Mouse (Mus musculus): Measurements from ENCODE around the gene Dlg3.

Gene Dlg3

DNA sequence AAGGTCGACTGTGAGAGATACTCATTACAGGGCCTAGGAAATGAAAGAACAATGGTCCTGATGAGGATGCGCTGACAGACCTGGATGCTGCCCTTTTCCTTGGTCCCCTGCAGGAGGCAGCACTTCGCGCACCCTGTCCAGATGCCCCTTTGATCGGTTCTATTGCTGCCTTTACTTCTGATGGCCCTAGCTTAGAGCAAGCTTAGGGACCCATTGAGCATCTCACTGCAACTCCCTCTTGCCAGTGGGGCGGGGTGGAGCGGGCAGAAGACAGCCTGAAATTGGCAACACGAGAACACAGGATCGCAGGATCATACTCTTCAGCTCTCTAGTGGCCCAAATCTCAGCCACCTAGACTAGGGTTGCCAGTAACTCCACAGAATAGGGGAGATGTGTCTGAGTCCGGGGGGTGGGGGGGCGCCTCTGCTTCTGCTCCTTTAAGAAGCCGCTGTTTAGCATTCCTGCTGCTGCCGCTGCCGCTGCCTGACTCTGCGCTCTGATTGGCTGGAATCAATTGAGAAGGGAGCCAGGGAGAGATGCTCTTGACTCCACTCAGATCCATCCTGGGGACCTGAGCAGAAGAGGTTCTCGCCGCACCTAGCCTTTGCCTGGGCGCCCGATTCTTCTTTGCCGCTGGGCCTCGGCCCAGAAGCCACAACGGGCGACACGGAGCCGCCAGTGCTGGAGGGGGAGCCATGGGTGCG, at the start of gene Dlg3:
Gene Dlg3 (plus strand): TSS at position 542 of the 704 bp plus-strand sequence.
- peak; percentile 63 to 78 for DNase-seq (ENCODE audit: low spot score in 2 of 2)

DNA sequence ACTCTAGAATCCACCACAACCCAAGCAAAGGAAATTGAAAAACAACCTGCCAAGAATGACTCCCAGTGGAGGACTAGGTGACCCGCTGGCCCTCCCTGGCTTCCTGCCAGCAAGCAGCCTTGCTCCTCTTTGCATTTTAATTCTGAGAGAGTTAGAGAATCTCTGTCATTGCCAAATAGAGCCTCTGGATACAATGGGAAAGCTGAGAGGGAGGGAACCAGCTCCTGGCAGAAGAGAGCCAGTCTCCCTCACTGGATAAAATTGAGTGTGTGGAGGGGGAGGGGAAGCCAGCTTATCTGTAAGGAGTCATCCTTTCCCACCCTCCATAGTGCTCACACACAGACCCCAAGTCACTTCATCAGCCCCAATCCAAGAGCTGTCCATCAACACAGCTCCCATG, 38.6 kb upstream of the Dlg3 start:
- no peak for DNase-seq (ENCODE audit: low spot score in 2 of 2)

DNA sequence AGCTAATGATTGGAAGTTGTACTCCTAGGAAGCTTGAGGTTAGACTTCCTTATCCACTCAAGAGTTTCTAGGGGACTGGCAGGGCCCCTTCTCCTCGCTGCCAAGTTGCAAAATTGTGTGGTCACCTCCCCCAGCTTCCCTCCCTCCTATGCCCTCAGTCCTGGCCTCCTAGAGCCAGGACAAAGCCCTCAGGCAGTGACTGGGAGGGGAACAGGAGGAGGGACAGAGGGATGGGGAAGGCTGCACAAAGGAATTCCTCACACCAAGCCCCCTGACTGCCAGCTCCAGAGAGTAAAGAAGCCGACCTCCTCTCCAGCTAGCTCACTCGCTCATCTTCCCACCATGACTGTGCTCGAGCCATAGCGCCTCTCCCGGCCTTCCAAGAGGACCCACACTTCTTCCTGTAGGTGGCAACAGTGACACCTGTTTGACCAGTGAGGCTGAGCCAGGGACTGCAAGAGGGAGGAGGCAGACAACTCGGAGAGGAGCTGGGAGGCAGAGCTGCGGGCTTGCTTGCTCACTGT, 37.8 kb upstream of the Dlg3 start, which contains the start of gene Gdpd2:
Gene Gdpd2 (plus strand): TSS at position 209 of the 524 bp plus-strand sequence.
- peak in 1 of 2 experiments; percentile 21 for DNase-seq (ENCODE audit: low spot score in 2 of 2)

DNA sequence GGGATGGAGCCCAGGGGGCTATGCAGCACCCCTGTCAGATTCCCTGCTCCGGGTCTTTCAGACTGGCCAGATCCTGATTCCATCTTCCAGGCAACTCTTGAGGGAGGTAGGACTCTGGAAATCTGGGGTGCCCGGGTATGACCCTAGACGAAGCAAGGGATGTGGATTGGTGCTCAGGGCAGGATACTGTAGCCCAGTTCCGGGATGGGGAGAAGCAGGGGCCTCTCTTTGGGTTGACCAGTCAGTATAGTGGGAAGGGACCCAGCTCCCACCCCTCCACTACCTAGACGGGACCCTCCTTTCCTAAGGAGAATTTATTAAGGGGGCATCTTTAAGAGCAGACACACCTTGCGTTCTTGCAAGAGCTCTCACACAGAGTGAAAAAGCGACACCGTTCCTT, 37.3 kb upstream of the Dlg3 start:
- no peak for DNase-seq (ENCODE audit: low spot score in 2 of 2)

DNA sequence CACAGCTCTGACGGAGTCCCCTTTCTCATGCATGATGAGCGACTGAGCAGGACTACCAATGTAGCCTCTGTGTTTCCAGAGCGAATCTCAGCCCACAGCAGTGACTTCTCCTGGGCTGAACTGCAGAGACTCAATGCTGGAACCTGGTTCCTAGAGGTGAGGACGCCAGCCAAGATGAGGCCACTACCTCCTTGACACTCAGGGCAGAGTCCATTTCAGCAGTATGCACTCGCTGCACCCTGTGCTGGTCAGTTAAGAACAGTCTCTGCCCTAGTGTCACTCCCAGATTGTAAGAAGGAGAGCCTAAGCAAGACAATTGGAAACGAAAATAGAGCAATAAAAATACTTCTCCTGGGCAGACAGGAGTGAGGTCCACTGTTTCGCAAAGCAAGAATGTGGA, 33.2 kb upstream of the Dlg3 start:
- no peak for DNase-seq (ENCODE audit: low spot score in 2 of 2)

DNA sequence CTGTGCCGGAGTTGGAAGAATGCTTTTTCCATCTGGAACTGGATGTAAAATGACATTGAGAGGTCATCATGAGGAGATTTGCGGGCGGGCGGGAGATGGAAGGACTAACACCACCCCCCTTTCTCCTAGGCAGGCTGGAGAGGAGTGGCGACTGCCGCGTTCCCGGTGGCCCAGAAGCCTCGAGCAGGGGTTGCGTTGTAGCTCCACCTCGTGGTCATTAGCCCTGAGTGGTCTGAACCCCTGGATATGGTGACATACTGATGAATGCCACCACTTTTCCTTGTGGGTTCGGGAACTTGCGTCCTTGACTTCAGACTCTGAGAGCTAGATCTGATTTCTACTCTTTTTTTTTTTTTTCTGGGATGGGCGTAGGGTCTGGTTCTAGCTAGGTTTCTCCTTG, 28.6 kb upstream of the Dlg3 start:
- DNase-seq (ENCODE audit: low spot score in 2 of 2), result peak; percentile 75 to 79

DNA sequence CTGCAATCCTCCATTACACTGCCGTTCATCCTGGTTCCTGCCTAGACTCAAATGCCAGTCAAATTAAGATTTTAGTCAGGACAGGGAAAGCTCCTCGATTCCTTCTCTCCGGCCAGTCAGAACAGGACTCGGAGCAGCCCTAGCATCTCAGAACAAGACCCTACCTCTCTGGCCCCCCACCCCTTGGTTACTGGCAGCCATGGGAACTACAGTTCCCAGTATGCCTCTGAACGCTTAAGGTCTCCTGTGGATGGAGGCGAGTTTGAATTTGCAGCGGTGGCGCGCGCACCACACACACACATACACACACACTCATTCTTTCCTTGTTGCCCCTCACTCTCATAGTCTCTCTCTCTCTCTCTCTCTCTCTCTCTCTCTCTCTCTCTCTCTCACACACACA, 28.1 kb upstream of the Dlg3 start:
- DNase-seq (ENCODE audit: low spot score in 2 of 2), result peak in 1 of 2 experiments; percentile 25

DNA sequence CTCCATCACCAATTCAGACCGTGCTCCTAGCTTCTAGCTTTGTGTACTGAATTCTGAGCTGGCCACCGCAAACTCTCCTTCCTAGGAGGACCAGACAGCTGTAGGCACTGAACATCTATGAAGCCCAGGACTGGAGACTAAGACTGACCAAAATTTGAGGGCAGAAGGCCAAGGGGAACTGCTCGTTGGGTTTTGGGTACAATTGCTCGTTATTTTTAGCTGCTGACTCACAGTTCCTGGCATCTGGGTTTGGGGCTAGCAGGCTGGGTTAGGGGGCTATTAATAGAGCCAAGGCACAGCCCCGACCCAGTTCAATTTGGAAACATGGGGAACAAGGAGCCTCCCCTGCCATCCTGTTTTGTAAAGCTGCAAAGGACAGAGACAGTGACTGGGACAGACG, 26.7 kb upstream of the Dlg3 start:
- DNase-seq (ENCODE audit: low spot score in 2 of 2), result no peak

DNA sequence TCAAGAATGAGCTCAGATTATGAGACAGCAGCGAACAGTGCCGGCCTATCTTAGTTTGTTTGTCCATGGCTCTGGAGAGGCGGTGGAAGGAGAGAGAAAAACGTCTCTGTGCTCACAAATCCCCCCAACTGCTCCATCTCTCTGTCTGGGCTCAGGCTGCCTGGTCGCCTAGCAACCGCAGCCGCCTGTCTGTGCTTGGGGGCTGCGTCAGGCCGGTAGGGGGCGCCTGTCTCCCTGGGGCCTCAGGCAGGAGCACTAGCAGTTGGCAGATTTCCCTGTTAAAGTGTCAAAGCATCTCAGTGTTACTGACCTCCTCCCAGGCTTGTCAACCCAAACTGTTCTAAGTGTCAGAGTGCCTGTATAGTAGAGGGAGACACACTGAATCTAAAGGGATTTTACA, 25.6 kb upstream of the Dlg3 start:
- peak; percentile 79 to 82 for DNase-seq (ENCODE audit: low spot score in 2 of 2)

DNA sequence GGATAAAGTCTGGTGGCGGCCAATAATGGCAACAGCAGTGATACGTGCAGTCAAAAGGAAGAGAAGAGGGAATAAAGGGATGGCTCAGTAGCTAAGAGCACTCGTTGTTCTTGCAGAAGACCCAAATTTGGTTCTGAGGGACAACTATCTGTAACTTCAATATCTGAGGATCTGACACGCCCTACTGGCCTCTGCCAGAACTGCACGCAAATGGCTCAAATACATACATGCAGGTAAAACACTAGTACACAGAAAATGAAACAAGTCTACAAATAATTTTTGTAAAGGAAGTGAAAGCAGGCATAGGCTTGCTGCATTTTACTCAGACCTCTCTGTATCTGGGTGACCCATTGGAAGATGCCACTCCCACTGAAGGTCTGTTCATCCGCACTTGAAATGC, 1.7 kb upstream of the Dlg3 start:
- no peak for DNase-seq (ENCODE audit: low spot score in 2 of 2)

DNA sequence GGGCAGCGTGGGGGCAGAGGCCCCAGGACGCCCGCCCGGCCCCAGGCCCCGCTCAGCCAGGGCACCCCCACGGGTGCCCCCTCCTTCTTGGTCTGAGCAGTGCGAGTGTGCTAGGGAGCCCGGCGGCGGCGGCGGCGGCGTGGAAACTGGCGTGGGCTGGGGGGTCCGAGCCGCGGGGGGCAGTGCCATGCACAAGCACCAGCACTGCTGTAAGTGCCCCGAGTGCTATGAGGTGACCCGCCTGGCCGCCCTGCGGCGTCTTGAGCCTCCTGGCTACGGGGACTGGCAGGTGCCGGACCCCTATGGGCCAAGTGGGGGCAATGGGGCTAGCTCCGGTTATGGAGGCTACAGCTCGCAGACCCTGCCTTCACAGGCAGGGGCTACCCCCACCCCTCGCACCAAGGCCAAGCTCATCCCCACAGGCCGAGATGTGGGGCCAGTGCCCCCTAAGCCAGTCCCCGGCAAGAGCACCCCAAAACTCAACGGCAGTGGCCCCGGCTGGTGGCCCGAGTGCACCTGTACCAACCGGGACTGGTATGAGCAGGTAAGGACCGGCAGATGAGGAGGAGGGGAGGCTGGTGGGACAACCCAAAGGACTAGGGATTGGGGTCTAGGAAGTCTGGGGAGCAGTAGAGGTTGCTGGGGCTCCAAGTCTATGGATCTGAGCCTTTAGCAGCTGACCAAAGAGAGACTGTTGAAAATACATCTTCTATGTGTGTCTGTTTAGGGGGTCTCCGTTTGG, 534 bp downstream of the Dlg3 start:
- no peak for DNase-seq (ENCODE audit: low spot score in 2 of 2)

DNA sequence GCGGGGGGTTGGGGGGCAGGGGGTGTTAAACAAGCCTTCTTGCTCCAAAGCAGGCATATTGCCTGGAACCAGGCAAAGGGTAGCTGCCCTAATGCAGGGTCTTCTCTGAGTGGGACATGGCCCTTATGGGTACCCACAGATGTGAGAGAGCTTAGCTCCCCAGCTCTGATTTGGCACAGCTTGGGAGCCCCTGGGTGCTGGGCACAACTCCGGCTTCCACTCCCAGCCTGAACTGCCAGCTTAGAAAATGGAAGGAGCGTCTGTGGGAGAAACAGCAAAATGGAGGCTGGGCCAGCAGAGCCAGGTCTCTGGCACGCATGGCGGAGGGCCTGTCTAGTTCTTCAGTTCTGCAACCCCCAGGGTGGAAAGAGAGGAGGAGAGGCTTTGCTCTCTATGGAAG, 1.8 kb downstream of the Dlg3 start:
- DNase-seq (ENCODE audit: low spot score in 2 of 2), result no peak

DNA sequence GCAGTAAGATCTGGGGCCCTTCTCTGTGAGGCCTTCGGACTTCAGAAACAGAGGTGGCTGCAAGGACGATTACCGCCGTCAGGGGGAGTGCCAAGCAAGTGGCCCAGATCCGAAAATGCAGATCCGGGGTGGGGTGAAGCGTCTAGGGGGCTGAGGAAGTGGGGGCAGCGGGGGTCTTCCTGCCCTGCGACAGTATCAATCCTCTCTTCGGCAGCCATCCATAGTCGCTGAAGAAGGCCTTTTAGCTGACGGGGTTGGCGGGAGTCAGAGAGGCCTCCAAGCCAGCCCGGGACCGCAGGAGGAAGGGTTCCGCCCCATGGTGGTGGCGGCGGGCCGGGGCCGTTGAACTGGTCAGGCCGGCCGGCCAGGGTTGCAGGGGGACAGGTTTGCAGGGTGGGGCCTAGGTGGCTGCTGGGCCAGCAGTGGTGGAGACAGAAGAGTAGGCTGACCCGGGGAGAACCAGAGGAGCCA, 6.9 kb downstream of the Dlg3 start:
- no peak for DNase-seq (ENCODE audit: low spot score in 2 of 2)

DNA sequence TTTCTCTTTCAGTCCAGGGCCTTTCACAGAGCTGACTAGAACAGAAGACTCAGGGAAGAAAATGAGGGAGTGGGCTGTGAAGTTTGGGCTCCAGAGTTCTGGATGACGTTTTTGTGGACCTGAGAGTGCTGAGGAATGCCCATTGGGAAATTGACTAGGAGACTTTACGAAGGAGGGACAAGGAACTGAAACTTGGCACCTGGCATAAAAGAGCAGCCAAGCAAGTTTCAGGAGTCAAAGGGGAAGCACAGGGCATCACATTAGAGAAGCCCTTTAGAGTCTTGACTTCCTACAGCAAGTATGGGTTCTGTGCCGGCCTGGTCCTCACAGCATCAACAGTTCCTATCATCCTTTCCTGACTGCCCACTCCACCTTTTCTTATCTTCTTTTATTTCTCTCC, 7.9 kb downstream of the Dlg3 start:
- no peak for DNase-seq (ENCODE audit: low spot score in 2 of 2)

DNA sequence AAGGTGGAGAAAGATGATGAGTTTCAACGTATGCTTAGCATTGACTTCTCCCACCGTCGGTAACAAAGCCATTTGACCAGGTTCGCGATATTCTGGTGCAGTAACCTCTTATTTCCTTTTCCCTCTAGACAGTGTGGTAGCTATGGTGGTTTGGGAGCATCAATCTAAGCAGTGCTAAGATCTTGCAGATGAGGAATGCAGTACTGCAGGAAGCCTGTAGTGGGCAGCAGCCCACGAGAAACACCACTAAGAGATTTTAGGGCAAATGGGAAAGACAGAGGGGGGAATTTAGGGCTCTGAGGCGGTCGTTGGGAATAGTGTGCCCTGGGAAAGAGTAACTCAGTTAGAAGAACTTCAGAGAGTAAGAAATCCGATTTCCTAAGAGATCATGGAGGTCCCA, 9.0 kb downstream of the Dlg3 start:
- peak; percentile 64 to 76 for DNase-seq (ENCODE audit: low spot score in 2 of 2)

DNA sequence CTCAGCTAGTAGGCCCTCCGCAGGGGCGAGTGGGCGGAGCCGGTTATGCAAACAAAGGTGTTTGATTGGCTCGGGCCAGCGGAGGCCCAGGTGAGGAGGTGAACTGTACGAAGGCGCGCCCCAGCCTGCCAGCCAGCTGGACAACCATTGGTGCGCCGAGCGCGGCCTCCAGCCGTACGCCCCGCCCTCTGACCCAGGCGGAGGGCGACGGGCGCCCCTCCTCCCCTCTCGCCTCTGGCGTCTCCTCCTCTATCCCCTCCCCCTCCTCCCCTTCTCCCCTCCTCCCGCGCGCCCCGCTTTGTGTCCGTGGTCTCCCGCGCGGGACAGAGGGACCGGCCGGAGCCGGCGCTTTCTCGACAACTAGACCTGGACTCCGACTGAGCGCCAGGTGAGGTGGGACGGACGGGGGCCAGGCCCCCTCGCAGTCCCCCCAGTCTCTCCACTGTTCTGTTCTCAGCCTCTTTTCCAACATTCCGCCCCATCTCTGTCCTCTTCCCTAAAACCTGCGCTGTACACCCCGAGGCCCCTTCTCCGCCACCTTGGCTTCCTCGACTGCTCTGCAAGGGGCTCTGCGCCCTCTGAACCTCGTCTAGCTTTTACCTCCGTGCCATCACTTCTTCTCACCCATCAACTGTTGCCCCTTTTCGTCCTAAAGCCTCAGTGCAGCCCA, 9.6 kb downstream of the Dlg3 start:
- peak in 1 of 2 experiments; percentile 19 for DNase-seq (ENCODE audit: low spot score in 2 of 2)

DNA sequence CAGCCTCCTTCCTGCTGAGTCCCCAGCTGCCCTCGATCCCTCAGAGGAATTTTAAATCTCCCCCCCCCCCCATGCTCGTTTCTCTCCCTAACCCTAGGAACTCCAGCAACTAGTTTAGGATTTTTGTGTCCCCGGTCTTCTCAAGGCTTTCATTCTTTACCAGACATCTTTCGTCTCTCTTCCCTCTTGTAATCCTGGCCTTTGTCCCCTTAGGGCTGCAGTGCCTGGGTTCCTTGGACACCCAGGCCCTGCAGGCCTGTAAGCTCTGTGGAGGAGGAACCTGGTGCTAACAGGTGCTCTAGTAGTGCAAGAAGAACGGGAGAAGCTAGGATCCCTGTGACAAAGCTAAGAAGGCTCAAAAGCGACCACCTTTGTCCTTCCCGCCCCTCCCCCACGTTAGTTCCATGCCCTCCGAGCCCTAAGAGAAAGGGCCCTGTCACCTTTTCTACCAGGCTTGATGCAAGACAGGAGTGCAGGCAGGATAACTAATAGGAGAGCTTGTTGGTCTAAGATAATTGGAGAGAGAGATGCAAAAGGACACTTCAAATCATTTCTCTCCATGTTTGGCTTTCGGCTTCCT, 10.2 kb downstream of the Dlg3 start:
- no peak for DNase-seq (ENCODE audit: low spot score in 2 of 2)

DNA sequence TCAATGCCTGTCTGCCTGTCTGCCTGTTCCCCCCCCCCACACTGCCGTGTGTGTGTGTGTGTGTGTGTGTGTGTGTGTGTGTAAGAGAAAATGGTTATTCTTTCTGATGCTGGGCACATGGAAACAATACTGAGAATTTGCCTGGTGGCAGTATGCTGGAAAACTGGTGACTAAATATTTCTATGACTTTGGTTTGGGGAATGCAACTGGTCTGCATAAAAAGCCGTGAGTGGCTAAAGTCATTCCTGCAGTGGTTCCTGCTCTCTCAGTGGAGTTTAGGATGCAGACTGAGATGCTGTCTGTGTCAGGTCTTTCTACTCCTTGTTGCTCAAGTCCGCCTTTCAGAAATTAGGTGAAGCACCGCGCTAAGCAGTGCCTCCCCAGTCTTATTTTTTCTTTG, 10.9 kb downstream of the Dlg3 start:
- no peak for DNase-seq (ENCODE audit: low spot score in 2 of 2)

DNA sequence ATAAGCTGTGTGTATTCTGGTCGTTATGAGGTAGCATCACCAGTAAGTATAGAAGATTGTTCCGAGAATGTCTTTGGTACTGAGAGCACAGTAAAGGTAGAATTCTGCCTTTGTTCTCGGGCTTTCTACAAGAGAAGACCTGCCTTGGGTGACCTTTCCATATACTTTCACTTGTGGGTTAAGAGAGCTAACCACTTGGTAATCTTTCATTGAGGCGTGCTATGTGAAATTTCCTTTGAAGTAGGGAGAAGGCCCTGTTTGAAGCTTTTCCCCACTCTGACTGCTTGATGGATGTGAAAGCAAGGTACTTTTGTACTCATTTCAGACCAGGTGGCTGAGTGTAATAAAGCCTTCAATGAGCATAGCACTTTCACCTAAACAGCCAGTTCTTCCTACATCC, 21.8 kb downstream of the Dlg3 start:
- DNase-seq (ENCODE audit: low spot score in 2 of 2), result no peak

DNA sequence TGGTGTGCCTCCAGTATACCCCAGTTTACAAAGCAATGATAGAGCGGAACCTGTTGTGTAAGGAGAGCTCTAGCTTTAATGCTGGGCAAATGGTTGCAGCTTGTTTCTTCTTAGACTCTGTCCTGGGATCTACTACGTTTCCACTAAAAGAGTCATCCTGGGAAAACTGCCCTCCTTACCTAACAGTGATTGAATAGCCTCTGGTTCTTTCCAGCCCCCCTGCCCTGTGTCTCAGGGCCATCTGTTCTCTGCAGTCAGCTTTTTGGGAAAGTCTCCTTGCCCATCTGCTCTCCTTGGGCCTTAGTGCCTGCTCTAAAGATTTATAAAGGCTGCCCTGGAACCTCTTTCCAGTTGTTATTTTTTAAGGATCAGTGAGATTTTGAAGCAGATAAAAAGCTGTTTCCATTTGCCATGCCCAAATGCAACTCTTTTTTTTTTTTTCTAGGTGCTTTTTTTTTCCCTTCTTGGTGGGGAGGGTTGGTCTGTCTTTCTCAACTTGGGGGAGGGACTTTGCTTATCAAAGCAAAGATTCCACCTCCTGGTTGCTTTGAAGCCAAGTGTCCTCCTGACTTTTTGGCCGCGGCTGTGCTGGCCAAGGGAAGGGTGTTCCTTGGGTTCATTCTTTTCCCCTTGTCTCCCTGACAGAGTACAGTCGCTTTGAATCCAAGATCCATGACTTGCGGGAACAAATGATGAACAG, 28.7 kb downstream of the Dlg3 start:
- DNase-seq (ENCODE audit: low spot score in 2 of 2), result no peak

DNA sequence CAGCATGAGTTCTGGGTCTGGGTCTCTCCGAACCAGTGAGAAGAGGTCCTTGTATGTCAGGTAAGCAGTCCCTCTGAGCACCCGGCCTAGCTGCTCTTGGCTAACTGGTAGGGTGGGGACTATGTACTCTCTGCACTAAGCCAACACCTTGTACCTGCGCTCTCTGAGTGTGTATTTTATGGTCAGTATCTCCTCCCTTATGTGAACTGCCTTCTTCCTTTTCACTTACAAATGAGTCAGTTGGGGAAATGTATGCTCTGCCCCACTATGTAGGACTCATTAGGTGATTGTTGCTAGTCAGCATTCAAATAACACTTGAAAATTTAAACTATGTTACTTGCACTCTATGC, 29.2 kb downstream of the Dlg3 start:
- no peak for DNase-seq (ENCODE audit: low spot score in 2 of 2)

DNA sequence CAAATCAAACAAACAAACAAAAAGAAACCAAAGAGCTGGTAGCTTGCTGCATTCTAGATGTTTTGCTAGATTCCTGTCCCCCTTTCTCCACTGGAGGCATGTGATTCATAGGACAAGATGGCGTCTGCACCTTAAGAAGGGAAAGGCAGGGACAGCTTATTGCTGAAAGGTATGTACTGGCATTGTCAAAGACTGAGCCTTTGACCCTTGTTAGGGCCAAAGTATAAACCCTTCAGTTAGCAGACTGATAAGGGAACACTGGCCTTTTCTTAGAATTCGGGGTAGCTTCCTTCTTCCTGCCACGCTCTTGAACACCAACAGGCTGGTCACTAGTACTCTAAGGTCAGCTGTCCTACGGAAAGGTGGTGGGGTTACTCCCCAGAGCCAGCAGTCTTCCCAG, 29.8 kb downstream of the Dlg3 start:
- DNase-seq (ENCODE audit: low spot score in 2 of 2), result no peak
